Mouse (Mus musculus): Measurements from ENCODE around the gene Syt8.

GRCm38 (mm10) chr7:142455251-142455650, 20.6 kb downstream of the Syt8 start:
- no peak for TF ChIP-seq CTCF (IDR thresholded peaks at IDR 0.05; ENCODE audit: control insufficient read depth, insufficient read depth, low read length)
- no peak for TF ChIP-seq POLR2A (IDR thresholded peaks at IDR 0.05; ENCODE audit: borderline replicate concordance, control insufficient read depth, low read depth, low read length)
